Mouse (Mus musculus) lung, adult 2 months (tissue): Measurements from ENCODE around the gene Ryr1. TPM values are rescaled to one million over a fixed set of nuclear protein-coding genes. Genes with fewer than 3 reads are reported as not detected.

Experiments
- DNase-seq: peaks from one replicate; pipeline ENCODE4 v3.0.0; 2022
- H3K4me1 ChIP-seq: fragments of 200-500 bp; 2 replicates; pipeline ENCODE4 v1.6.1; 2011; ENCODE audit warnings: low read length; ENCODE audit not compliant: control insufficient read depth, insufficient read depth
- H3K4me3 ChIP-seq: fragments of 200-500 bp; replicated peaks from 2 replicates; pipeline ENCODE3; 2011; ENCODE audit warnings: low read depth, mild to moderate bottlenecking, control low read depth, low read length; ENCODE audit errors: extremely low read depth
- CTCF ChIP-seq: fragments of 200-500 bp; IDR thresholded peaks from 2 replicates; pipeline ENCODE4 v1.5.1; 2011; ENCODE audit warnings: mild to moderate bottlenecking, low read length, control low read depth; ENCODE audit not compliant: insufficient read depth
- POLR2A ChIP-seq: fragments of 200-500 bp; IDR thresholded peaks from 2 replicates; pipeline ENCODE4 v1.6.1; 2011; ENCODE audit warnings: low read depth, mild to moderate bottlenecking, control low read depth, low read length, borderline replicate concordance; ENCODE audit errors: extremely low read depth
- WGBS: fragments of 180-500 bp; shearing (Covaris S2); methylation state at CpG from one replicate; pipeline ENCODE4 v1.1.7; 2018; 5-methylcytosine and 5-hydroxymethylcytosine counted together
- polyA plus RNA-seq: library from polyadenylated mRNA; depleted of rRNA; stranded (reverse); fragments of >200 nt; gene quantifications from 2 replicates; pipeline ENCODE4 v1.2.3, GENCODE M21; 2012

Gene Ryr1
- polyA plus RNA-seq, 1 experiment: 10.9 TPM

DNA sequence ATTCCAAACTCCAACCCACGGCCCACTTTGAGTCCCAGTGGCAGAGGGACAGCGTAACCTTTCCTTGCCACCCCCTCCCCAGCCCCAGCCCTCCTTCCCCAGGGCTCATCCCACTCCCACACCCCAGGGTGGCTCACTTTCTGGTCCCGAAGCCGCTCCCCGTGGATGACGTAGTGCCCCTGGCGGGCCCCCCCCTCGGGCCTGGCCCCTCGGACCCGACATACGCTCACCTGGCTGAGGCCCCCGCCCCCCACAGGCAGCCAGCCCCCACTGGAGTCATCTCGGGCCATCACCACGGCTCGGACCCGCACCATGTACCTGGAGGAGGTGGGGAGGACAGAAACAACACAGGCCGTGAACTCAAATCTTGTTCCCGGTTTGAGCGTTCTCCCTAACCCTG, 42.7 kb upstream of the Ryr1 start:
- TF ChIP-seq CTCF (no peak), POLR2A (no peak)
- H3K4me1 ChIP-seq: peaks cover 18% of the 10 kb centered on the region
- H3K4me3 ChIP-seq: no peak overlapping the region
- WGBS: 59% methylated on average over 19 of the region's 19 CpGs
- no peak for DNase-seq

DNA sequence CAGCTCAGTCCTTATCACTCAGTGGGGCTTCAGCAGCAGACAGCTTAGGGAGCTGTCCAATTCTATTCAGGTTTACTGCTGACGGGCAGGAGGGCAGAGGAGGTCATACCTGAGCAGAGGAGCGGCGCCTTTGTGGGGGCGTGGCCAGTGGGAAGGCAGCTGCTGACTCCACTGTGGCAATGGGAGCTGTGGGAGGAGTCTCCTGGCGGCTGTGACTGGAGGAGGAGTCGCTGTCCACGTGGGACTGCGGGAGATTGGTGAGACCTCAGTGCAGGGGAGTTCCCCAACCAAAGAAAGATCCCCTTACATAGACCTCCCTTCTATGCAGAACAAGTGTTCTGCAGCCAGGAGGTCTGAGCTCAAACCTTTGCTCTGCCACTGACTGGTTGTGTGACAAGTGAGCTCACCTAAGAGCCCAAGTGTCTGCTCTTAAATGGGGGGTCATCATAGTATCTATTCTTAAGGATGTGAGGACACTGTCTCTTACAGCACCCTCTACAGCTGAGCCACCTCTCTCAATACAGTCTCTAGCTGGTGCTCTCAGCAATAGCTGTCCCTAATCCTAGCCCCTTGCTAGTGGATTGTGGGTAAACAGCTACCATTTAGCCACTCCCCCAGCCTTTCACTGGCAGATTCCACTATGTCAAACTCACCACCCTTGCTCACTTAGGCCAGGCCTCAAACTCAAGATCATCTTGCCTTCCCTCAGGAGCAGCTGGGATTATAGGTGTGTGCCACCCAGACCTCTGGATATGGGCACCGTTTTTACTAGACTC, 38.0 kb upstream of the Ryr1 start:
- Histone ChIP-seq H3K4me3 (no peak overlapping the region), H3K4me1 (no peaks in the 10 kb centered on the region)
- 27% methylated on average over 9 of the region's 9 CpGs for WGBS
- TF ChIP-seq CTCF (no peak), POLR2A (no peak)
- DNase-seq: peak; percentile 69

DNA sequence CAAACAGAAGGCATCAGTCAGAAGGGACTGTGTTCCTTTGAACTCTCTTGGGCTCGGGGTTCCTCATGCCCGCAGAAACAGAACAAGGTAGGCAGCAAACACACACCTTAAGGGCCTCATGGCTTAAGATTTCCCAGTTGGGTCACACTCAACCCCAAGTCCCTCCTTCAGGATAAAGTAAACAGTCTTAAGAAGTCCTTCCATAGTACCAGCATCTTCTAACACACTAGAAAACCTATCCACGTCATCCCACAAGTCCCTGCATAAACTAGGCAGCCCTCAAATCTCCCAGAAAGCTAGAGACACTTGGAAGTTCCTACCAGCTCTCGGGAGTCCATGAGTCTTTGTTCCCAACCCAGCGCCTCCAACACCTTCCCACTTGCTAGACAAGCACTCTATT, 37.3 kb upstream of the Ryr1 start:
- H3K4me3 ChIP-seq: no peak overlapping the region
- 71% methylated on average over 5 of the region's 5 CpGs for WGBS
- no peaks in the 10 kb centered on the region for H3K4me1 ChIP-seq
- no peak for TF ChIP-seq CTCF
- TF ChIP-seq POLR2A: no peak
- DNase-seq: no peak

DNA sequence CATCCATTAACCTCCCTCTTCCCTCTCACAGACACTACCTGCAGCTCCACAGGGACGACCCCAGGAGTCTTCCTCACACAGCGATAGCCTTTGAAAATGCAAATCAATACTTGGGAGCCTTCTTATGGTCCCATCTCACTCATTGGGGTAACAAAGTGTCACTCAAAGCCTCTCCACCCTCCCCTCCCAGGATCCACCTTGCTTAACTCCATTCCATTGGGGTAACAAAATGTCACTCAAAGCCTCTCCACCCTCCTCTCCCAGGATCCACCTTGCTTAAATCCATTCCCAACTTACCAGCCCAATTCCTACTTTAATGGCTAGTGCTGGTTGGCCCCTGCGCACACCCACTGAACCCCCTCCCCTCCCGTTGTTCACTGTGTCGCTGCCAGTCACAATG, 33.3 kb upstream of the Ryr1 start:
- no peak for DNase-seq

DNA sequence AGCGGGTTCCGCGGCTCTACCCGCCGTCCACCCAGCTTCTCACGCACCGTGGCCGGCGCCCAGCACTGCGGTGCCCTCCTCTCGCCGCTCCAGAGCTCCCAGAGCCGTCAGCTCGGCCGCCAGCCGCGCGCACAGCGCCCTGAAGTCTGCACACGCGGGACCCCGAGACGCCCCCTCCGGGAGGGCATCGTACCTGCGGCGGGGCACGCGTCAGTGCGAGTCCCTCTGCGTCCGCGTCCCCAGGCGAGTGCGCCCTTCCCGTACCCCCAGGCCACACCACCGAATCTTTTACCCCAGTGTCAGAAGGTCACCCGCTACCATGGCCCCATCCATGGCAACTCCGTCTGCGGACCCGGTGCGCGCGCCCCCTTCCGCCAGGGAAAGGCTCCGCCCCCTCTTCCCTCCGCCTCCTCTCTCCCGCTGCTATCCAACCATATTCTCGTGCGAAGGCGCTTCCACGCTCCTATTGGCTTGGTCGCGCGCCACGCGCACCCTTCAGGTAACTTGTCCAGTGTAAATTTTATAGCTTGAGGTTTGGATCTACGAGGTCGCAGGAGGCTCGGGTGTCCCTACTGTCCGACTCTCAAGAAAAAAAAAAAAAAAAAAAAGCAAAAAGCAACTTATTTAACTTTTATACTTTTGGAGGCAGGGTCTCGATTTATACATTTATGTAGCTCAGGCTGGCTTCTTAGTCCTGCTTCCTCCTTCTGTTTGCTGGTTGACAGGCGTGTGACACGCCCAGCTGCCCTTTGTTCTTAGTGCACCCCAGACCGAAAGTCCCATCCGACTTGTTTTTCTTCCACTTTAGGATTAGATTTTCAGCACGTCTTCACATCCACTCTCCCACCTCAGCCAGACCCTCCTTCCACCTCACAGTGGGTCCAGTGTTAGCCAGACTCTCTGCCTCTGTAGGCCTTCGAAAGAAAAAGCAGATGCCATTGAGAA, 31.1 kb upstream of the Ryr1 start, which contains the start of gene Fam98c:
Gene Fam98c, minus strand, starts transcription at position 397 of the 945 bp plus-strand sequence.
- WGBS: 3% methylated on average over 68 of the region's 68 CpGs
- peak within 1 kb of the TSS; percentile 87 for H3K4me3 ChIP-seq
- peaks cover 2% of the 10 kb centered on the region; the same call in 1 of the 2 replicates for H3K4me1 ChIP-seq
- peak; percentile 64; the same call in 1 of the 2 replicates for TF ChIP-seq POLR2A
- TF ChIP-seq CTCF: no peak
- peak; percentile 85 for DNase-seq

More for the DNA sequence above, 33.3 kb upstream of the Ryr1 start:
- no peak for TF ChIP-seq POLR2A
- TF ChIP-seq CTCF: no peak
- 5% methylated on average over 5 of the region's 5 CpGs for WGBS
- H3K4me1 ChIP-seq: peaks cover 2% of the 10 kb centered on the region; the same call in 1 of the 2 replicates
- H3K4me3 ChIP-seq: no peak overlapping the region

DNA sequence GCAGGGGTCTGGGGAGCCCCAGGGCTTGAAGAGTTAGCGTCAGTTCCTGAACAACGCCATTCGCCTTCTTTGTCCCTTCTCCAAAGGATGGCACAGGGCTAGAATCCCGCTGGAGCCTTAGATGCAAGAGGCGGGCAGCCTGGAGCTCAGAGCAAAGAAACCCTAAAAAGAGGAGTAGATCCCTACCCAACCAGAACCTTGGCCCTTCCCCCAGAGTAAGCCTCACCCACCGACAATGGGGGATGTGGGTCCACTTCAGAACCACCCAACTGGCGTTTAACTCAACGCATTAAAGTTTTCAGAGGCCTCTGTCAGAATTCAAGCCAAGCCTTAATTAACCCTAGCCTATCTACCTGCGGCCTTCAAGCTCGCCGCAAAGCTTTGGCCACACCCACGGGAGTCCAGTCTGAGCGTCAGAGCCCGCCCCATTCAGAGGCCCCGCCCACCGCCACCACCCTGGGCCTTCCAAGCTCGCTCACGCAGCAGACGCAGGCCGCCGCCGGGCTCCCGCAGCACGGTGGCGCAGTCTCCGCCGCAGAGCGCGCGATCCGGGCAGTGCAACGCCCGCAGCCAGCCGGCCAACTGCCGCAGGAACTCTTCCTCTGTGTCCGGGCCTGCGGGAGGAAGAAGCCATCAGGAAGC, 30.3 kb upstream of the Ryr1 start:
- peak; percentile 86 for DNase-seq
- Histone ChIP-seq H3K4me1 (peaks cover 2% of the 10 kb centered on the region; the same call in 1 of the 2 replicates), H3K4me3 (peak overlapping the region; percentile 87)
- 9% methylated on average over 37 of the region's 37 CpGs for WGBS
- no peak for TF ChIP-seq CTCF
- peak; percentile 63; the same call in 1 of the 2 replicates for TF ChIP-seq POLR2A

DNA sequence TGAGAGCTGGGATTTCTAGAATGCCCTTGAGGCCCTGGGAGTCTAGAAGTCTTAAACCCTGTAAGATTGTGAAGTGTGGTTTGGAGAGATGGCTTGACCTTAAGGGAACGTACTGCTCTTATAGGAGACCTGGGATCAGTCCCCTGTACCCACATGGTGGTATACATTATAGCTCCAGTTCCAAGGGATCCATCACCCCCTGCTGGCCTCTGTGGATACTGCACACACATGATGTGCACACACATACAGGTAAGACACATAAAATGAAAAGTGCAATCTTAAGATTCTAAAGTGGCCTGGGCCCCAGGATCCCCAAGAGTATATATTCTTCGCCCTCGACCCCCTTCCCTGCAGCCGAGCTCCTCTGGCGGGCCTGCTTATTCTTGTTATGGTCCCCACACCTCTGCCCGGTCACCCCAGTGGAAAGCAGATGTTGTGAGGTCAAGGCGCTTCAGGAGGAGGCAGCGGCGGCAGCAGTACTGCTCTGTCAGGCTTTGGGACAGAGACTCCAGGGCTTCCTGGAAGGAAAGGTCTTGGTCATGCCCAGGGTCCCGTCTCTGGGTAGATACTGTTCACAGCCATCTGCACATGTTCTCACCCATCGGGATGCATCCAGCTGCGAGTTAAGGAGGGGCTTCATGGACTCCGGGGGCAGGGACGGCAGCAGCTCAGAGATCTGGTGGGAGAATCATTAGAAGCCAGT, 29.2 kb upstream of the Ryr1 start:
- TF ChIP-seq POLR2A: no peak
- no peak for TF ChIP-seq CTCF
- WGBS: 97% methylated on average over 14 of the region's 14 CpGs
- DNase-seq: no peak

DNA sequence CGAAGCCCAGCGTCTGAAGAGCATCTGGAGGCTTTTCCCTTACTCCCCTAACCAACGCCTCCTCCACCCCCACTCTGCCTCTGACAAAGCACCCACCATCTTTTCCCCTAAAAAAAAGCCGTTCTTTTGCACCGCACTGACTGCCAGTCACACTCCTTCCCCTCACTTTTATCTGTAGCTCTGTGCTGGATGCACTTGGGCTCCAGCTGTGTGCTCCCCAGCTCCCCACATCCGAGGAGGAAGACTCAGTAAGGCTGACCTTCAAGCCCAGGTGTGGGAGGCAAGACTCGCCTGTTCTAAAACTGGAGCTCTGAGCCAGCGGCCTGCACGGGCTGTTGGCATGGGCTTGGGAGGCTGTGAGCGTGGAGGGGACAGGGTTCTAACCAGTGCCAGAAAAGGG, 26.5 kb upstream of the Ryr1 start:
- peaks cover 2% of the 10 kb centered on the region; the same call in 1 of the 2 replicates for H3K4me1 ChIP-seq
- H3K4me3 ChIP-seq: no peak overlapping the region
- no peak for DNase-seq
- 59% methylated on average over 10 of the region's 10 CpGs for WGBS
- TF ChIP-seq CTCF: no peak
- no peak for TF ChIP-seq POLR2A

More for the DNA sequence above, 29.2 kb upstream of the Ryr1 start:
- Histone ChIP-seq H3K4me1 (peaks cover 2% of the 10 kb centered on the region; the same call in 1 of the 2 replicates), H3K4me3 (no peak overlapping the region)
